ENCODE assay signal across 22 mouse cellular contexts in the genomic region with DNA sequence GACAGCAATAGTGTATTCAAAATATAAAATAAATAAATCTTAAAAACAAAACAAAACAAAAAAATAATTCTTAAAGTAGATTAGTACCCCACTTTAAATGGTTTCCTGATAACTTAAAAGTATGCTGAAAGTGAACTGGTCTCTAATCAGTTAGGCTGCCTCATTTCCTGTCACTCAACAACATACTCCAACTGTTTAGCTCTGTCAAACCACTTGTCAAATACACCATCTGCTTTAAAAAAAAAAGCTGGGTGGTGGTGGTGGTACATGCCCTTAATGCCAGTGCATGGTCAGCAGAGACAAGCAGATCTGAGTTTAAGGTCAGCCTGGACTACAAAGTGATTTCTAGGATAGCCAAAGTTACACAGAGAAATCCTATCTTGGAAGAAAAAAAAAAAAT. TPM values are rescaled to one million over a fixed set of nuclear protein-coding genes. Genes with fewer than 3 reads are reported as not detected.
A peak's percentile ranks its signal among the peaks of the same experiment; 100 is the strongest.
DNase-seq lines count a peak whose midpoint lies in the region; ATAC-seq and TF ChIP-seq lines count a peak whose summit lies in the region.
"Had no signal": no experiment of that assay in that cellular context is flagged by ENCODE, and none has a peak within 500 bp of the region (broad histone marks: within the 10 kb centered on the region; RNA-seq: fewer than 3 reads in every experiment).

No protein-coding gene starts in this region.

- H3K4me3 ChIP-seq in midbrain, embryonic 15.5 days: no peak overlapping the region
- no peak overlapping the region for H3K4me3 ChIP-seq in kidney, adult 2 months (ENCODE audit: insufficient read depth, low read depth, low read length)
- H3K4me3 ChIP-seq: embryonic facial prominence, embryonic 10.5 days; embryonic facial prominence, embryonic 12.5 days; forebrain, embryonic 13.5 days; forebrain, embryonic 15.5 days had no signal

- no peak overlapping the region for H3K4me2 ChIP-seq in midbrain, embryonic 15.5 days
- H3K4me2 ChIP-seq: embryonic facial prominence, embryonic 12.5 days; forebrain, embryonic 13.5 days; forebrain, embryonic 15.5 days had no signal

- H3K4me1 ChIP-seq in midbrain, embryonic 15.5 days: peaks cover under 1% of the 10 kb centered on the region; the same call in 1 of the 2 replicates
- no peaks in the 10 kb centered on the region for H3K4me1 ChIP-seq in kidney, adult 2 months (ENCODE audit: control insufficient read depth, insufficient read depth, low read length)
- H3K4me1 ChIP-seq: embryonic facial prominence, embryonic 10.5 days; embryonic facial prominence, embryonic 12.5 days; forebrain, embryonic 13.5 days; forebrain, embryonic 15.5 days had no signal

- H3K9ac ChIP-seq in midbrain, embryonic 15.5 days: no peak overlapping the region
- H3K9ac ChIP-seq: embryonic facial prominence, embryonic 12.5 days; forebrain, embryonic 13.5 days; forebrain, embryonic 15.5 days; forebrain, postnatal 0 days had no signal

- 0 out of 2 replicates have a peak, but pooled peaks have one; percentile 47 for ATAC-seq in common myeloid progenitor, adult 5-6 weeks (replicated peaks; ENCODE audit: low read depth, poor library complexity, severe bottlenecking)
- 0 out of 2 replicates have a peak, but pooled peaks have one; percentile 44 for ATAC-seq in megakaryocyte-erythroid progenitor cell, adult 5-6 weeks (replicated peaks; ENCODE audit: low FRiP score, low TSS enrichment, poor library complexity, severe bottlenecking)
- ATAC-seq in midbrain, embryonic 15.5 days (replicated peaks): no peak
- ATAC-seq: forebrain, embryonic 13.5 days; forebrain, embryonic 15.5 days; forebrain, postnatal 0 days had no signal

- peaks cover 52% of the 10 kb centered on the region for H3K36me3 ChIP-seq in midbrain, embryonic 15.5 days (replicated peaks)
- peaks cover 7% of the 10 kb centered on the region for H3K36me3 ChIP-seq in kidney, adult 2 months (ENCODE audit: control insufficient read depth, insufficient read depth, low read length)

- no peak for TF ChIP-seq POLR2A in kidney, adult 2 months (IDR thresholded peaks at IDR 0.05; ENCODE audit: low read depth, low read length)

- no peaks in the 10 kb centered on the region for H3K27me3 ChIP-seq in midbrain, embryonic 15.5 days (replicated peaks)
- H3K27me3 ChIP-seq in kidney, adult 2 months (replicated peaks; ENCODE audit: control insufficient read depth, insufficient read depth, low read length): no peaks in the 10 kb centered on the region
- H3K27me3 ChIP-seq: CH12.LX; embryonic facial prominence, embryonic 12.5 days; forebrain, embryonic 13.5 days; forebrain, embryonic 15.5 days had no signal

- no peaks in the 10 kb centered on the region for H3K9me3 ChIP-seq in midbrain, embryonic 15.5 days
- H3K9me3 ChIP-seq: embryonic facial prominence, embryonic 10.5 days; embryonic facial prominence, embryonic 12.5 days; forebrain, embryonic 13.5 days; forebrain, embryonic 15.5 days; G1E had no signal

- TF ChIP-seq CTCF in kidney, adult 2 months (conservative IDR thresholded peaks at IDR 0.05; ENCODE audit: insufficient read depth, insufficient read length, low read depth, low read length): no peak

- peak; percentile 7 for DNase-seq in heart, adult 11 months
- no peak for DNase-seq in heart, postnatal 4 days
- DNase-seq in 416B (ENCODE audit: low read depth): peak; percentile 53
- no peak for DNase-seq in kidney, adult 2 months
- DNase-seq: adrenal gland, adult 2 months; adrenal gland, postnatal 14 days; adrenal gland, postnatal 36 days; cerebellum, adult 11-12 months; cerebellum, adult 2 months; cerebellum, adult 9-10 months; cerebellum, postnatal 10 days; cerebellum, postnatal 25 days; forebrain, postnatal 0 days had no signal

- H3K27ac ChIP-seq in midbrain, embryonic 15.5 days: no peak overlapping the region
- H3K27ac ChIP-seq in kidney, adult 2 months (ENCODE audit: insufficient read depth, low read depth, low read length): no peak overlapping the region
- H3K27ac ChIP-seq: embryonic facial prominence, embryonic 10.5 days; embryonic facial prominence, embryonic 12.5 days; forebrain, embryonic 13.5 days; forebrain, embryonic 15.5 days had no signal

RNA-seq across cellular contexts. Expression of a gene that starts 6.0 kb away (rescaled TPM):
- total RNA-seq in heart, postnatal 4 days (2021): 10 to 100 TPM; 65.4 to 73.1 TPM
- total RNA-seq in common myeloid progenitor, adult 5-6 weeks (2017): 188 and 222 TPM in 2 replicates
- total RNA-seq in megakaryocyte-erythroid progenitor cell, adult 5-6 weeks (2014; fragmentation: Nextera tagmentation): 172 and 186 TPM in 2 replicates
- 236 and 244 TPM in 2 replicates for total RNA-seq in megakaryocyte-erythroid progenitor cell, adult 5-6 weeks (2017)
- polyA plus RNA-seq in midbrain, embryonic 15.5 days (2015; fragmentation: Nextera tagmentation; extraction: Ambion mirVana): 280 and 292 TPM in 2 replicates
- polyA plus RNA-seq in kidney, adult 2 months (2012; rRNA removed): 43.8 and 51.5 TPM in 2 replicates

Comparison
In these comparisons a context has a peak if more than half of its experiments do, and no peak if none do; other contexts are left out.
1. DNase-seq: peak in heart, adult 11 months (single experiment) and 416B (single experiment); none in heart, postnatal 4 days (single experiment) and kidney, adult 2 months (single experiment).